Mouse (Mus musculus): Measurements from ENCODE around the gene Gm4131.

Gene Gm4131

GRCm38 (mm10) chr14:62455570-62455879 lies 111.2 kb downstream of the Gm4131 start:
- DNase-seq = no peak

- DNase-seq = no peak
Measured at GRCm38 (mm10) chr14:62454760-62455569, 111.8 kb downstream of the Gm4131 start.

GRCm38 (mm10) chr14:62454136-62454535 lies 112.6 kb downstream of the Gm4131 start:
- DNase-seq = peak; percentile 38

- DNase-seq = no peak
Measured at GRCm38 (mm10) chr14:62453276-62453675, 113.4 kb downstream of the Gm4131 start.

- DNase-seq = no peak
Measured at GRCm38 (mm10) chr14:62450706-62451105, 116.0 kb downstream of the Gm4131 start.

GRCm38 (mm10) chr14:62447214-62447548 lies 119.5 kb downstream of the Gm4131 start:
- DNase-seq = no peak

GRCm38 (mm10) chr14:62446385-62447213 lies 120.1 kb downstream of the Gm4131 start:
- no peak for DNase-seq

- no peak for DNase-seq
Measured at GRCm38 (mm10) chr14:62443840-62444430, 122.8 kb downstream of the Gm4131 start.

- DNase-seq = no peak
Measured at GRCm38 (mm10) chr14:62442971-62443370, 123.8 kb downstream of the Gm4131 start.

GRCm38 (mm10) chr14:62440036-62440435 lies 126.7 kb downstream of the Gm4131 start:
- DNase-seq = no peak

GRCm38 (mm10) chr14:62438236-62438635 lies 128.5 kb downstream of the Gm4131 start:
- peak; percentile 24 for DNase-seq

GRCm38 (mm10) chr14:62437806-62438205 lies 128.9 kb downstream of the Gm4131 start:
- DNase-seq = no peak

GRCm38 (mm10) chr14:62425277-62425691 lies 141.4 kb downstream of the Gm4131 start:
- DNase-seq = no peak

GRCm38 (mm10) chr14:62422265-62422664 lies 144.5 kb downstream of the Gm4131 start:
- DNase-seq = no peak

GRCm38 (mm10) chr14:62417501-62417900 lies 149.2 kb downstream of the Gm4131 start:
- DNase-seq = no peak

GRCm38 (mm10) chr14:62416742-62417134 lies 150.0 kb downstream of the Gm4131 start:
- no peak for DNase-seq

- no peak for DNase-seq
Measured at GRCm38 (mm10) chr14:62416007-62416741, 150.5 kb downstream of the Gm4131 start.
